Mouse (Mus musculus) embryonic fibroblast, embryonic 13.5 days (primary cell): Measurements from ENCODE around the gene 1110025L11Rik.
"Not testable (repeated sequence)": the region's sequence is repeated elsewhere in the genome, so short reads cannot be mapped to it uniquely, and the experiment has no call there.

ENCODE experiments used
- CTCF ChIP-seq: IDR thresholded peaks from 2 replicates; pipeline ENCODE4 v1.5.1; 2011; ENCODE audit warnings: mild to moderate bottlenecking, control low read depth, low read length, moderate library complexity, borderline replicate concordance; ENCODE audit not compliant: insufficient read depth
- POLR2A ChIP-seq: IDR thresholded peaks from 2 replicates; pipeline ENCODE4 v1.6.1; 2011; ENCODE audit warnings: low read depth, mild to moderate bottlenecking, control low read depth, low read length, moderate library complexity

GRCm38 (mm10) chr16:89071041-89071440 is 7.2 kb upstream of the 1110025L11Rik start:
- TF ChIP-seq CTCF, POLR2A: not testable (repeated sequence)
